Mouse (Mus musculus): ENCODE data around the gene Pwwp2b.

DNA sequence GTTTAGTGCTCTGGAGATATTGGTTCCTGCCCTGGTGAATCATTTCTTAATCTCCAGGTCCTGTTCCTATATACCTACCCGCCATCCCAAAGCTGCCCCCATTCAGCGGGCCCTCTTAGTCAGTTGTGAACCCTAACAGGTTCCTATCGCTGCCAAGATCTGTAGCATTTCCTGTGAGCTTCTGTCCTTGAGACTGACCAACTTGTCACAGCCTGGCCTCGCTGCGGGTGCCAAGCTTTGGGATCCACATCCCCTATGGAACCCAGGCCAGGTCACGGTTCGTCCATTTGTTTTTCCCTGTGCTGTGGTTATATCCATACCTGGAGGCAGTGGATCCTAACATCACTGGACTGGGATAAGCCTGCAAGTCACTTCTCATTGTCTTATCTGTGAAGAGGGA is 4.3 kb downstream of the Pwwp2b start:
- no peak for TF ChIP-seq POLR2A (IDR thresholded peaks at IDR 0.05; ENCODE audit: borderline replicate concordance, extremely low read depth, insufficient read depth, insufficient read length, poor library complexity, severe bottlenecking)
- no peak for TF ChIP-seq CTCF (IDR thresholded peaks at IDR 0.05; ENCODE audit: borderline replicate concordance, extremely low read depth, insufficient read depth, insufficient read length)
